Comparison of ENCODE assay signal across 14 mouse cellular contexts in genomic region chr5:151022939-151023338, GRCm38 (mm10).
DNase-seq lines count a peak whose midpoint lies in the region; ATAC-seq and TF ChIP-seq lines count a peak whose summit lies in the region.
"Had no signal": no experiment of that assay in that cellular context is flagged by ENCODE, and none has a peak within 500 bp of the region (broad histone marks: within the 10 kb centered on the region; RNA-seq: fewer than 3 reads in every experiment).

No protein-coding gene starts in this region.

- no peak overlapping the region for H3K27ac ChIP-seq in forebrain, embryonic 11.5 days (ENCODE audit: low read depth, low read length)
- no peak overlapping the region for H3K27ac ChIP-seq in forebrain, embryonic 10.5 days
- H3K27ac ChIP-seq in kidney, embryonic 15.5 days = no peak overlapping the region
- 0 out of 2 replicates have a peak overlapping the region, but pooled peaks have one; percentile 8 for H3K27ac ChIP-seq in hindbrain, postnatal 0 days
- H3K27ac ChIP-seq: liver, embryonic 12.5 days had no signal

- no peak for ATAC-seq in forebrain, embryonic 11.5 days (replicated peaks; ENCODE audit: low FRiP score)
- no peak for ATAC-seq in kidney, embryonic 15.5 days (replicated peaks; ENCODE audit: low FRiP score)
- ATAC-seq in hindbrain, postnatal 0 days = no peak
- ATAC-seq: liver, embryonic 12.5 days had no signal

- H3K9ac ChIP-seq in forebrain, embryonic 11.5 days (ENCODE audit: low read length) = no peak overlapping the region
- H3K9ac ChIP-seq in kidney, embryonic 15.5 days = peak overlapping the region; percentile 12; the same call in 1 of the 2 replicates
- H3K9ac ChIP-seq in hindbrain, postnatal 0 days (replicated peaks; ENCODE audit: low read length) = no peak overlapping the region
- H3K9ac ChIP-seq: liver, embryonic 12.5 days had no signal

- WGBS in forebrain, embryonic 11.5 days = 13% methylated on average over 1 of the region's 1 CpGs
- 28% methylated on average over 1 of the region's 1 CpGs for WGBS in forebrain, embryonic 10.5 days
- 20% methylated on average over 1 of the region's 1 CpGs for WGBS in kidney, embryonic 15.5 days
- 17% methylated on average over 1 of the region's 1 CpGs for WGBS in hindbrain, postnatal 0 days

- no peak overlapping the region for H3K4me3 ChIP-seq in forebrain, embryonic 11.5 days (ENCODE audit: low read depth, low read length)
- no peak overlapping the region for H3K4me3 ChIP-seq in forebrain, embryonic 10.5 days
- no peak overlapping the region for H3K4me3 ChIP-seq in kidney, embryonic 15.5 days (replicated peaks)
- no peak overlapping the region for H3K4me3 ChIP-seq in hindbrain, postnatal 0 days (ENCODE audit: low read length)
- H3K4me3 ChIP-seq: gastrocnemius, adult 2 months; liver, embryonic 12.5 days; megakaryocyte, embryonic 14.5 days had no signal

- DNase-seq in forebrain, embryonic 11.5 days (ENCODE audit: low spot score) = peak; percentile 37
- no peak for DNase-seq in forebrain, embryonic 10.5 days (ENCODE audit: extremely low spot score, low spot score)
- no peak for DNase-seq in kidney, postnatal 14 days
- peak; percentile 80 for DNase-seq in brain, adult 2 months (ENCODE audit: low read depth, low spot score)
- DNase-seq in hindbrain, postnatal 0 days (ENCODE audit: low spot score) = peak; percentile 37
- DNase-seq in thymus, postnatal 14 days = no peak
- DNase-seq in ovary, postnatal 36 days (ENCODE audit: low spot score) = no peak
- DNase-seq: kidney, adult 18-20 months; thymus, postnatal 36 days had no signal

- no peak overlapping the region for H3K4me2 ChIP-seq in forebrain, embryonic 11.5 days (ENCODE audit: low read depth, low read length, severe bottlenecking)
- H3K4me2 ChIP-seq in kidney, embryonic 15.5 days = peak overlapping the region; percentile 31; the same call in 1 of the 2 replicates
- H3K4me2 ChIP-seq in hindbrain, postnatal 0 days (ENCODE audit: low read depth, low read length) = no peak overlapping the region
- H3K4me2 ChIP-seq: liver, embryonic 12.5 days had no signal

- H3K36me3 ChIP-seq in forebrain, embryonic 11.5 days (ENCODE audit: control insufficient read depth, insufficient read depth, low read length) = no peaks in the 10 kb centered on the region
- no peaks in the 10 kb centered on the region for H3K36me3 ChIP-seq in forebrain, embryonic 10.5 days (replicated peaks)
- H3K36me3 ChIP-seq in kidney, embryonic 15.5 days = no peaks in the 10 kb centered on the region
- H3K36me3 ChIP-seq in hindbrain, postnatal 0 days (ENCODE audit: insufficient read depth, low read length) = no peaks in the 10 kb centered on the region
- H3K36me3 ChIP-seq: G1E; liver, embryonic 12.5 days had no signal

- peaks cover 6% of the 10 kb centered on the region for H3K4me1 ChIP-seq in forebrain, embryonic 11.5 days (replicated peaks; ENCODE audit: control insufficient read depth, insufficient read depth, low read length)
- H3K4me1 ChIP-seq in forebrain, embryonic 10.5 days = peaks cover 44% of the 10 kb centered on the region
- peaks cover 11% of the 10 kb centered on the region for H3K4me1 ChIP-seq in kidney, embryonic 15.5 days
- H3K4me1 ChIP-seq in hindbrain, postnatal 0 days (ENCODE audit: insufficient read depth, low read length) = peaks cover 5% of the 10 kb centered on the region
- H3K4me1 ChIP-seq: liver, embryonic 12.5 days; megakaryocyte, embryonic 14.5 days had no signal

- no peaks in the 10 kb centered on the region for H3K9me3 ChIP-seq in forebrain, embryonic 11.5 days (ENCODE audit: control insufficient read depth, low read length)
- no peaks in the 10 kb centered on the region for H3K9me3 ChIP-seq in forebrain, embryonic 10.5 days
- H3K9me3 ChIP-seq in kidney, embryonic 15.5 days (replicated peaks) = no peaks in the 10 kb centered on the region
- no peaks in the 10 kb centered on the region for H3K9me3 ChIP-seq in hindbrain, postnatal 0 days (ENCODE audit: low read length)
- H3K9me3 ChIP-seq: liver, embryonic 12.5 days had no signal

- no peaks in the 10 kb centered on the region for H3K27me3 ChIP-seq in forebrain, embryonic 11.5 days (ENCODE audit: control insufficient read depth, insufficient read depth, low read length)
- no peaks in the 10 kb centered on the region for H3K27me3 ChIP-seq in forebrain, embryonic 10.5 days (ENCODE audit: poor library complexity, severe bottlenecking)
- H3K27me3 ChIP-seq in kidney, embryonic 15.5 days = no peaks in the 10 kb centered on the region
- no peaks in the 10 kb centered on the region for H3K27me3 ChIP-seq in hindbrain, postnatal 0 days (ENCODE audit: insufficient read depth, low read length)
- H3K27me3 ChIP-seq: liver, embryonic 12.5 days; megakaryocyte, embryonic 14.5 days had no signal

- TF ChIP-seq CTCF in hindbrain, postnatal 0 days (IDR thresholded peaks at IDR 0.05; ENCODE audit: low read depth) = no peak

Comparison
In these comparisons a context has a peak if more than half of its experiments do, and no peak if none do; other contexts are left out.
1. DNase-seq: peak in forebrain, embryonic 11.5 days (single experiment), brain, adult 2 months (single experiment) and hindbrain, postnatal 0 days (single experiment); none in forebrain, embryonic 10.5 days (single experiment), kidney, postnatal 14 days (single experiment), thymus, postnatal 14 days (single experiment) and ovary, postnatal 36 days (single experiment).